Mouse (Mus musculus) mature B cell (primary cell): Measurements from ENCODE around the gene Ppp4r3a.
"Not testable (repeated sequence)": the region's sequence is repeated elsewhere in the genome, so short reads cannot be mapped to it uniquely, and the experiment has no call there.

Source experiments
- in situ Hi-C: fragments of 300-500 bp; cut with MboI; formaldehyde crosslinking; loops from 2 replicates; pipeline ENCODE4 v1.14.3; 2019

The Ppp4r3a gene

DNA sequence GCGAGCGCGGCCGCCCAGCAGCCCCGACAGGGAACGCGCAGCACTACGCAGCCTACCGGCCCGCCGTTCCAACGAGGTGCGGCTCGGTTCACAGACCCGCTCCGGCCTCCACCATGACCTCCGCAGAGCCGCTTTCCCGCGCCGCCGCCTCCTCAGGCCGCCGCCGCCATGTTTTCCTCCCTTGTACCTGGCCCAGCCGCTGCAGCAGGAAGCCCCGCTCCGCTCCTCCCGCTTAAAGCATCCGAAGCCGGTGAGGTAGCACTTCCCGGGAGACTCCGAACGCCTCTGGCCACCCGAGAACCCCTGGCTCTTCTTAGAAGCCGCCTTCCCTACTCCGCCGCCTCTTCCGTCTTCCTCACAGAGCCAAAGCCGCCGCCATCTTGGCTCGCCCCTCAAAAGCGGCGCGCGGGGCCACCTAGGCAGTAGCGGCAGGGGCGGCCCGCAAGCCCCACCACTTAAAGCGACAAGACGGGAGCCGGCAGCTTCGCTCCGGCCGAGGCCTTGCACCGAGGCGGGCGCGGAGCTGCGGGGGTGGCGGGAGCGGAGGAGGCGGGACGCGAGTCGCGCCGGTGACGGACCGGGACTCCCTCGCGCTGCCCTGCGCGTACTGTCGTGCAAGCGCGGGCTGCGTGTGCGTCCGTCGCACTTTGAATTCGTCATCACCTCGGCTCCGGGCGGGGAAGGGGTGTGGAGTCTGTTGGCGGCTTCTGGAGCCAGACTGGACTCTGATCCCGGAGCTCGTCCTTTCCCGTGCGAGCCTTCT, at the start of gene Ppp4r3a:
Ppp4r3a (minus strand) TSS at position 627 of the 763 bp plus-strand sequence.
- in situ Hi-C loops, result no loop called here

DNA sequence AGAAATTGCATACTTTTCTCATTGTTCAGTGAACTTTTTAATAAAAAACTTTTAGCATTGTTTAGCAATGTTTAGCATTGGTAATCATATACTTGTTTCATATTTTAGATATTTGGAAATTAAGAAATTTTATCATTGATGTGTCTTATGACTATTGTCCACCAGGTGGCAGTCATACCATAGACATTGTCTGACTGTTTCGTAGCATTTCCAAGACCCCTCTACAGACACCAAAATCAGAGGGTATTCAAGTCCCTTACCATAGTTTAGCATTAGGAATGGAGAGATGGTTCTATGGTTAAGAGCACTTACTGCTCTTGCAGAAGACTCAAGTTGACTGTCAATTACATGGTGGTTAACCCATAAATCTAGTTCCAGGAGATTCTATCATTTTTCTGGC, 39.5 kb upstream of the Ppp4r3a start:
- in situ Hi-C loops, result no loop called here

- in situ Hi-C loops, result not testable (repeated sequence)
Observed at GRCm38 (mm10) chr12:101122066-101122465, 38.6 kb upstream of the Ppp4r3a start.

- in situ Hi-C loops, result not testable (repeated sequence)
Observed at GRCm38 (mm10) chr12:101109794-101110585, 26.5 kb upstream of the Ppp4r3a start.

DNA sequence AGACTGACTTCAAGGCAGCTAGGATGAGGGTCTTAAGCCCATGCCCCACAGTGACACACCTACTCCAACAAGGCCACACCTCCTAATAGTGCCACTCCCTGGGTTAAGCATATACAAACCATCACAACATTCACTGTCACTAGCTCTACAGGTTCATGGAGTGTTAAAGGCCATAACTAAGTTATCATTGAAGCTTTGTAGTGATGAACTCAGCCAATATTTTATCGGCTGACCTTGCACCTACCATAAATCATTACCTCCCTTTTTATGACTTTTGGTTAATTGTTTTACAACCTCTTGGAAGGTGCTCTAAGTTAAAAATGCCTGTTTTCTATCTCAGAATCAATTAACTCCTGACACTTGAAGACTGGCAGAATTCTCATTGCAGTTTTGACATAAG, 24.2 kb upstream of the Ppp4r3a start:
- in situ Hi-C loops, result no loop called here

GRCm38 (mm10) chr12:101105571-101105970, 22.1 kb upstream of the Ppp4r3a start:
- in situ Hi-C loops, result no loop called here

- in situ Hi-C loops, result no loop called here
Observed at GRCm38 (mm10) chr12:101102648-101103047, 19.1 kb upstream of the Ppp4r3a start.

DNA sequence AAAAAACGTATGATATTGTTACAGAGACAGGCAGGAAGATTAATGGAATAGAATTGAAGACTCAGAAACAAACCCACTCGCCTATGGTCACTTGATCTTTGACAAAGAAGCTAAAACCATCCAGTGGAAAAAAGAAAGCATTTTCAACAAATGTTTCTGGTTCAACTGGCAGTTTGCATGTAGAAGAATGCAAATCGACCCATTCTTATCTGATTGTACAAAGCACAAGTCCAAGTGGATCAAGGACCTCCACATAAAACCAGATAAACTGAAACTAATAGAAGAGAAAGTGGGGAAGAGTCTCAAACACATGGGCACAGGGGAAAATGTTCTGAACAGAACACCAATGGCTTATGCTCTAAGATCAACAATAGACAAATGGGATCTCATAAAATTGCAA, 10.2 kb upstream of the Ppp4r3a start:
- in situ Hi-C loops, result not testable (repeated sequence)

DNA sequence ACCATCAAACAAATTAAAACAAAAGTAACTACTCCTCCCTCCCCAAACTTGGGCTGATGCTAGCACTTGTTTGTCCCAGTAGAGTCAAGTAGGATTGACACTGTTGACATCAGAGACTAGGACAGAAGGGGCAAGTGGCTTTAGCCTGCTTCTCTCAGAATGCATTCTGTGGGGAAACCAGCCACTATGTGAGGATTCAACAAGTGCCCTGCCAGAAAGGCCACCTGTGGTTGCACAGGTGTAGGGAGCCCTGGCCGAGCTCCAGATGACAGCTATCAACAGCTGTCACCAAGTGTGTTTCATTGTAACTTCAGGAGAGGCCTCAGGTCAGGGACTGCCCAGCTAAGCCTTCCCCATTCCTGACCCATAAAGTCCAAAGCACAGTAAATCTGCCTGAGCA, 6.5 kb upstream of the Ppp4r3a start:
- in situ Hi-C loops, result no loop called here

DNA sequence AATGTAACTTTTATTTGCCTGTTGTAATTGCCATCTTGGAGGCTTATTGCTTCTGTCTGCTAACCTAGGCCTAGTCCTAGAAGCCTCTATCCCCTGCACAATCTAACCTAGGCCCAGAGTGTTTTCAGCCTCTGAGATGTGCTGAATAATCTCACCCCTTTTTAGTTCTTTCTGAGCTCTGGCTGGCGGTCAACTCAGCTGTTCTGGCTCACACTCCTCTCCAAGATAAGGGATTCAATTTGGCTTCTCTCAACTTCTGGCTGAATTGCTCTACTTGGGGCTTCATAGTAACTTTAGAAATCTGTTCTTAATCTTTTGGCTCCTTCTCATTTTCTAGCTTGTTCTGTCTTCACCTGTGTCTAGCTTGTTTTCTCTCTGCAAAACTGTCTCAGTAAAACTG, 3.9 kb upstream of the Ppp4r3a start:
- in situ Hi-C loops, result no loop called here

DNA sequence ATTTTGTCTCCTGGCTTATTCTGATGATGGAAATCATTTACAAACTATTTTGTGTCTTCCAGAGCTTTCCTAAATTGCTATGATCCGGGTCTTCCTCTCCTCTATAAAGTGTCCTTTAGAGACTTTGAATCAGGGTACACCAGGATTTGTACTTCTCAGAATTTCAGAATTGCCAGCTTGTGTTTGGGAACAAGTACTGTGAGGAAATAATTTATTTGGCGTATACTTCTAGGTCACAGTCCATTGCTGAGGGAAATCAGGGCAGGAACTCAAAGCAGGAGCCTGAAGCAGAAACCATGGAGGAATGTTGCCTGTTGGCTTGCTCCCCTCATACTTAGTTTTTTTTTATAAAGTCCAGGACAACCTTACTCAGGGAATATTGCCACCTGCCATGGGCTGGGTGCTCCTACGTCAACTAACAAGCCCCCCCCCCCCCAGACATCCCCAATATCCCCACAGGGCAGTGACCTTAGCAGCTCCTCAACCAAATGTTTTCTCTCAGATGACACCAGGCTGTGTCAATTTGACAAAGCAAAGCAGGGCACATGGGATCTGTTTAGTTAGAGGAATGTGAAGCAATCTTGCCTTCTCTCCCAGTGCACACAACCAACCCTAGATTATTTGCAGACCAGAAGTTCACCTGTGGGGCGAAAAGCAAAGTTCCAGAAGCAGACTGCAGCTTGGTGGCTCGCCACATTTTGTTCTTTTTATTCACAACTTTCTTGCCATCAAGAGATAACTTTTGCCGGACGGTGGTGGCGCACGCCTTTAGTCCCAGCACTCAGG, 1.6 kb upstream of the Ppp4r3a start:
- in situ Hi-C loops, result no loop called here

DNA sequence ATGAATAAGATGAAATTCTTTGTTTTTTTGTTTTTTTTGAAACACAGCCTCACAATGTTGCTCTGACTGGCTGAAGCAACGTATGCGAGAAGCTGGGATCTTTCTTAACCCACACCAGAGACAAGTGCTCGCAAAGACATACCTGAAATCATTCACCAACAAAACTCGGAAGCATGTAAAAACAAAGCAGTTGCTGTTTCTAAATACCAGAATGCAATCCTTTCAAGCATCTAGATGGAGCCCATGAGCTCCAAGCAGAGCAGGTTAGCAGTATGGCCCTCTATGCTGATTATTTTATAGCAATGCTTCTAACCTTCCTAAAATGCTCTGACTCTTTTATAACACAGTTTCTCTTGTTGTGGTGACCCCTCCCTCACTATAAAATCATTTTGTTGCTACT, 735 bp upstream of the Ppp4r3a start:
- in situ Hi-C loops, result no loop called here

DNA sequence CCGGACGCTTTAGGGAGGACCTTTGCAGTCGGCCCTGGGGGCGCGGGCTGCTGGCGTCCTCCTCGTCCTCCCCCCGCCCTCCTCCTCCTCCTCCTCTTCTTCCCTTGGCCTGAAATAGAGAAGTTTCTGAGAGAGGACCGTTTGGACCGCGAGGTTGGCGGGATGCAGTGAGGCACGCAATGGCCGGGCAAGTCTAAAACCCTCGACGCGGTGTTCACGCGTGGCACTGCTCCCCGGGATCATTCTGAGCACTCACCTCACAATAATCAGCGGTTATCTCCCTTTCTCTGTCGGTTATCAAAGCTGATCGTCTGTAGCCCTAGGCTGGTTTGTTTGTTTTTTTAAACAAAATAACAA, 315 bp upstream of the Ppp4r3a start:
- in situ Hi-C loops, result no loop called here

GRCm38 (mm10) chr12:101082296-101083075, 1.0 kb downstream of the Ppp4r3a start:
- in situ Hi-C loops, result no loop called here

DNA sequence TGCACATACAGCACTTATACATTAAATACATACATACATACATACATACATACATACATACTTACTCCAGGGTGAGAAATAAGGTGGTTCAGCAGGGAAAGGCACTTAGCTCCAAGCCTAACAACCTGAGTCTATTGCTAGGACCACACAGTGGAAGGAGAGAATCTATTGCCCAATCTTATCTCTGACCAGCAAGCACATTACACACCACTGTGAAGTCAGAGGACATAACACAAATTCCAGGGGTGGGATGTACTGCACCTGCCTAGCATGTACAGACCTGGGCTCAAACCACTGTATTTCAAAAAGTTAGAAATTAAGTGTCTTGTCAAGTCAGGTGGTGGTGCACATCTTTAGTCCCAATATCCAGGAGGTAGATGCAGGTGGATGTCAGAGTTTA, 5.5 kb downstream of the Ppp4r3a start:
- in situ Hi-C loops, result no loop called here

- in situ Hi-C loops, result no loop called here
Observed at GRCm38 (mm10) chr12:101075433-101075832, 8.1 kb downstream of the Ppp4r3a start.

DNA sequence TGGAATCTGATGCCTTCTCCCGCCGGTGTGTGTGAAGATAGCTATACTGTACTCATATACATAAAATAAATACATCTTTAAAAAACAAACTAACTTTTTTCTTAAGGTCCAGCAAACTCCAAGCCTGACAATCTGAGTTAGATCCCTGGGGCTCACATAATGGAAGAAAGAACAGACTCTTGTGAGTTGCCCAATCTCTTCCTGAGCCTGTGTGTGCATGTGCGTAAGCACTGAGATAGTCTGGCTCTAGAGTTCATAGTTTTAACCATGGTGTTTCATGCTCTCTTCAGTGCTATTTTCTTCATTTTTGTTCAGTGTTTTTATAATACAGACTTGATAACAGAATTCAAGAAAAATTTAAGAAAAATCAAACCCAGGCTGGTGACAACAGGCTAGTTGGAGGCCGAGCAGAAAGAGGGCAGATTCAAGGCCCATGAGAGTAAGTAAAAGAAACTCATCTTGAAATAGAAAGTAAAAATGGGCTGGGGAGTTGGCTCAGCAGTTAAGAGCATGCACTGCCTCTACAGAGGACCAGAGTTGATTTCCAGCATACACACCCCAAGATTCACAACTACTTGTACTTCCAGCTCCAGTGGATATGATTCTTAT, 8.6 kb downstream of the Ppp4r3a start:
- in situ Hi-C loops, result no loop called here

DNA sequence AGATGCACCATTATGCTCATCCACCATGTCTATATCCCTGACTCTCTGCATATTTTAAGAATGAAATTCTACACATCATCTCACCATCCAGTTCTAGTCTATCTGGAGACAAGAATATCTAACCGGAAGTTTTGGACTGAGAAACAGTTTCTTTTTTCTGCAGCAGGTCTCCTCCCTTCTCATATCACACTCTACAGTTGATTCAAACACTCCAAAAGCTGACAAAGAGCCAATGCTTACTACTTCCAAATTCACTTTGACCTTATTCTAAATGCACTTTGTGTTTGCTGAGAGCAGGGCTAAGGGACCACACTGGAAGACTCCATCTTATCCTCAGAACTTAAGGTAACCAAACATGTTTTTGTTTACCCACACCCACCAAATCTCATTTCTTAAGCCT, 13.7 kb downstream of the Ppp4r3a start:
- in situ Hi-C loops, result no loop called here

DNA sequence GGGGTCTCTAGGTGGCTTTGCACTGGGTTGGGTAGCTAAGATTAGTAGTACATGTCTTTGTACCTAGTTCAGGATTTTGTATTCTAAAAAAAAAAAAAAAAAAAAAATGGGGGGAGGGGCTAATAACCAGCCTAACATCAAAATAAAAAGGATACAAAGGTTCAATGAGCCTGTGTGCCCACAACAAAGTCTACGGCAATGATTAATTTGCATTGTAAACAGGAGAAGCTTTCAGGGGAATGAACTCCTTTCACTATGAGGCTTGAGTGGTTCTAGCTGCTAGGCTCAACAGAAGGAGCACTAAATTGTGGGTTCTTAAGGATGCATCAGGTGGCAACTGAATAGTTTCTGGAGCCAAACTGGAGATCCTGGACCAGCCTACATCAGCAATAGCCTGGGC, 17.2 kb downstream of the Ppp4r3a start:
- in situ Hi-C loops, result no loop called here

- in situ Hi-C loops, result no loop called here
Observed at GRCm38 (mm10) chr12:101039956-101040355, 43.5 kb downstream of the Ppp4r3a start.

GRCm38 (mm10) chr12:101028954-101029731, 54.4 kb downstream of the Ppp4r3a start, which contains the start of gene Ccdc88c:
Ccdc88c (minus strand) TSS chr12:101029056.
- in situ Hi-C loops, result no loop called here
